Mouse (Mus musculus): ENCODE results near the gene Cacna1d. TPM values are rescaled to one million over a fixed set of nuclear protein-coding genes. Genes with fewer than 3 reads are reported as not detected.

Cacna1d gene
- total and polyA plus RNA-seq, 3 experiments, result 0.04 to 0.66 (median 0.08) TPM

- dilution Hi-C loops (cut with MboI; ENCODE audit: extremely low pct_ligation_motif_present, extremely low pct_unique_long_range_greater_than_20kb, low sequenced_read_pairs) (no loop called here), in situ Hi-C loops (cut with MboI; ENCODE audit: low pct_ligation_motif_present, low pct_unique_long_range_greater_than_20kb, low sequenced_read_pairs) (loop anchor here (5.0 kb wide), 1 partner anchor 42 kb away; no protein-coding TSS in a partner anchor)
- Histone ChIP-seq H3K36me3 (replicated peaks in 1 of 2; ENCODE audit: control insufficient read depth in 1 of 2, insufficient read depth in 1 of 2, low read length in 1 of 2) (no peaks in the 10 kb centered on the region), H3K4me3 (replicated peaks in 1 of 3; ENCODE audit: low read depth in 2 of 3, low read length in 2 of 3, poor library complexity in 1 of 3) (no peak overlapping the region), H3K9me3 (replicated peaks; ENCODE audit: low read length) (peaks cover 5% of the 10 kb centered on the region), H3K9ac (ENCODE audit: insufficient read depth, low read depth) (no peak overlapping the region), H3K27ac (ENCODE audit: insufficient read depth, low read depth) (no peak overlapping the region), H3K4me1 (ENCODE audit: control insufficient read depth in 1 of 2, insufficient read depth in 2 of 2) (peaks cover 0 to 2% of the 10 kb centered on the region in 2 experiments; a peak in 1 of 4 replicates), H3K27me3 (replicated peaks) (no peaks in the 10 kb centered on the region), H3K79me2 (replicated peaks; ENCODE audit: control insufficient read depth, extremely low read depth, insufficient read depth, poor library complexity, severe bottlenecking) (no peaks in the 10 kb centered on the region), H3K4me2 (ENCODE audit: insufficient read depth, low read depth, poor library complexity, severe bottlenecking) (no peak overlapping the region)
- TF ChIP-seq ELF1 (IDR thresholded peaks at IDR 0.05; ENCODE audit: low read depth, low read length), result no peak
- no peak for TF ChIP-seq MYC (IDR thresholded peaks at IDR 0.05; ENCODE audit: low read depth, low read length)
- TF ChIP-seq SMC3 (IDR thresholded peaks at IDR 0.05; ENCODE audit: low read depth, low read length), result no peak
- no peak for DNase-seq (ENCODE audit: extremely low read depth)
Observed at GRCm38 (mm10) chr14:30079729-30080128, 411.5 kb downstream of the Cacna1d start.

GRCm38 (mm10) chr14:30078115-30078808 lies 413.0 kb downstream of the Cacna1d start:
- Histone ChIP-seq H3K27me3 (replicated peaks) (no peaks in the 10 kb centered on the region), H3K36me3 (replicated peaks in 1 of 2; ENCODE audit: control insufficient read depth in 1 of 2, insufficient read depth in 1 of 2, low read length in 1 of 2) (no peaks in the 10 kb centered on the region), H3K4me3 (replicated peaks in 1 of 3; ENCODE audit: low read depth in 2 of 3, low read length in 2 of 3, poor library complexity in 1 of 3) (no peak overlapping the region), H3K79me2 (replicated peaks; ENCODE audit: control insufficient read depth, extremely low read depth, insufficient read depth, poor library complexity, severe bottlenecking) (no peaks in the 10 kb centered on the region), H3K27ac (ENCODE audit: insufficient read depth, low read depth) (no peak overlapping the region), H3K9ac (ENCODE audit: insufficient read depth, low read depth) (no peak overlapping the region), H3K4me1 (ENCODE audit: control insufficient read depth in 1 of 2, insufficient read depth in 2 of 2) (no peaks in the 10 kb centered on the region), H3K9me3 (replicated peaks; ENCODE audit: low read length) (peaks cover 5% of the 10 kb centered on the region), H3K4me2 (ENCODE audit: insufficient read depth, low read depth, poor library complexity, severe bottlenecking) (no peak overlapping the region)
- no peak for TF ChIP-seq UBTF (IDR thresholded peaks at IDR 0.05; ENCODE audit: low read depth, low read length)
- in situ Hi-C loops (cut with MboI; ENCODE audit: low pct_ligation_motif_present, low pct_unique_long_range_greater_than_20kb, low sequenced_read_pairs) (loop anchor here (5.0 kb wide), 1 partner anchor 41 kb away; no protein-coding TSS in a partner anchor), dilution Hi-C loops (cut with MboI; ENCODE audit: extremely low pct_ligation_motif_present, extremely low pct_unique_long_range_greater_than_20kb, low sequenced_read_pairs) (no loop called here)
- no peak for DNase-seq (ENCODE audit: extremely low read depth)

GRCm38 (mm10) chr14:30075268-30075887 lies 415.9 kb downstream of the Cacna1d start:
- dilution Hi-C loops (cut with MboI; ENCODE audit: extremely low pct_ligation_motif_present, extremely low pct_unique_long_range_greater_than_20kb, low sequenced_read_pairs) (no loop called here), in situ Hi-C loops (cut with MboI; ENCODE audit: low pct_ligation_motif_present, low pct_unique_long_range_greater_than_20kb, low sequenced_read_pairs) (loop anchor here (5.0 kb wide), 1 partner anchor 38 kb away; no protein-coding TSS in a partner anchor)
- H3K79me2 ChIP-seq (replicated peaks; ENCODE audit: control insufficient read depth, extremely low read depth, insufficient read depth, poor library complexity, severe bottlenecking), result no peaks in the 10 kb centered on the region
- no peaks in the 10 kb centered on the region for H3K9me3 ChIP-seq (replicated peaks; ENCODE audit: low read length)
- H3K9ac ChIP-seq (ENCODE audit: insufficient read depth, low read depth), result no peak overlapping the region
- no peaks in the 10 kb centered on the region for H3K27me3 ChIP-seq (replicated peaks)
- H3K4me1 ChIP-seq (ENCODE audit: control insufficient read depth in 1 of 2, insufficient read depth in 2 of 2), result no peaks in the 10 kb centered on the region
- TF ChIP-seq MAX (IDR thresholded peaks at IDR 0.05; ENCODE audit: low read length), result no peak
- TF ChIP-seq MEF2A (IDR thresholded peaks at IDR 0.05; ENCODE audit: borderline replicate concordance, low read depth, low read length), result no peak
- no peak for TF ChIP-seq KAT2A (IDR thresholded peaks at IDR 0.05; ENCODE audit: insufficient replicate concordance, low read length)
- no peak for TF ChIP-seq MYC (IDR thresholded peaks at IDR 0.05; ENCODE audit: low read depth, low read length)
- TF ChIP-seq CHD2 (IDR thresholded peaks at IDR 0.05; ENCODE audit: low read length), result no peak
- TF ChIP-seq NRF1 (IDR thresholded peaks at IDR 0.05; ENCODE audit: low read depth, low read length), result no peak
- TF ChIP-seq ETS1 (conservative IDR thresholded peaks at IDR 0.05; ENCODE audit: low read depth, low read length), result no peak
- TF ChIP-seq IRF4 (IDR thresholded peaks at IDR 0.05; ENCODE audit: low read depth, low read length), result no peak
- no peak for TF ChIP-seq MXI1 (IDR thresholded peaks at IDR 0.05; ENCODE audit: low read depth, low read length)
- TF ChIP-seq ZMIZ1 (IDR thresholded peaks at IDR 0.05; ENCODE audit: low read depth, low read length), result no peak
- TF ChIP-seq ZC3H11A (IDR thresholded peaks at IDR 0.05; ENCODE audit: low read depth, low read length), result no peak
- H3K4me3 ChIP-seq (replicated peaks in 1 of 3; ENCODE audit: low read depth in 2 of 3, low read length in 2 of 3, poor library complexity in 1 of 3), result no peak overlapping the region
- no peak overlapping the region for H3K4me2 ChIP-seq (ENCODE audit: insufficient read depth, low read depth, poor library complexity, severe bottlenecking)
- DNase-seq (ENCODE audit: extremely low read depth), result no peak
- no peaks in the 10 kb centered on the region for H3K36me3 ChIP-seq (replicated peaks in 1 of 2; ENCODE audit: control insufficient read depth in 1 of 2, insufficient read depth in 1 of 2, low read length in 1 of 2)
- H3K27ac ChIP-seq (ENCODE audit: insufficient read depth, low read depth), result no peak overlapping the region

Measured in CH12.LX (cell line).